Mouse (Mus musculus) left cerebral cortex, adult 9 months (tissue): Measurements from ENCODE around the gene Gm37240.

ENCODE experiments used
- DNase-seq, 2 experiments: peaks; one replicate each; pipeline ENCODE4 v3.0.0; 2022; ENCODE audit warnings: low spot score in 2 of 2

The Gm37240 gene

DNA sequence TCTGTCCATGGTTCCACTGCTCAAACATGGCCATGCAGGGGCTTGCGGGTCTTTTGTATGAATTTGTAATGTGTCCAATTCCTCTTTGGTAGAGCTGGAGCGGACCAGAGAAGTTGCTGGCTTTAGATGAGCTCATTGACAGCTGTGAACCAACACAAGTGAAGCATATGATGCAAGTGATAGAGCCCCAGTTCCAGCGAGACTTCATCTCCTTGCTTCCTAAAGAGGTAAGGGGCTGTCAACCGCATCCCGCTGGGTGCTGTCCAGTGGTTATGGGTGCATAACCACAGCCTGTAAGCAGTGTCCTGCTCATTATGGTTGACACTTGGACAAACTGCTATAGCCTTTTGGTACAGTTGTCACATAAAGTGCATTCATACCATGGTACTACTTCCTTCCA, 922.2 kb downstream of the Gm37240 start:
- no peak for DNase-seq

DNA sequence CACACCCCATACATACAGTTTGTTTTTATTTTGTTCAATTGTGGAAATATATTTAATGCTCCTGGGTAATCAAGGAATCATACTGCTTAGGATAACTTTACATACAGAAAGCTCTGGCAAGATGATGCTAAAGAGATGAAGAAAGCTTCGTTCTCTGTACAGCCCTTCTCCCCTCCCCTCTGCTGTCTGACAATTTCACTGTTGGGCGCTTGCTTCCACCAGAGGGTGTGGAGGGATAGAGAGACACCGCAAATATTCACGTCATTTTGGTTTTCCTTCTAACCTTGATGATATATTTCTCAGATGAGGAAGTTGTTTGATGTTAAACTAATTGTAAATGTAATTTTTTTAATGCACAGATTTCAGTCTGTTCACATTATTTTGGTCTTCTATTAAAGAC, 931.5 kb downstream of the Gm37240 start:
- DNase-seq = no peak

DNA sequence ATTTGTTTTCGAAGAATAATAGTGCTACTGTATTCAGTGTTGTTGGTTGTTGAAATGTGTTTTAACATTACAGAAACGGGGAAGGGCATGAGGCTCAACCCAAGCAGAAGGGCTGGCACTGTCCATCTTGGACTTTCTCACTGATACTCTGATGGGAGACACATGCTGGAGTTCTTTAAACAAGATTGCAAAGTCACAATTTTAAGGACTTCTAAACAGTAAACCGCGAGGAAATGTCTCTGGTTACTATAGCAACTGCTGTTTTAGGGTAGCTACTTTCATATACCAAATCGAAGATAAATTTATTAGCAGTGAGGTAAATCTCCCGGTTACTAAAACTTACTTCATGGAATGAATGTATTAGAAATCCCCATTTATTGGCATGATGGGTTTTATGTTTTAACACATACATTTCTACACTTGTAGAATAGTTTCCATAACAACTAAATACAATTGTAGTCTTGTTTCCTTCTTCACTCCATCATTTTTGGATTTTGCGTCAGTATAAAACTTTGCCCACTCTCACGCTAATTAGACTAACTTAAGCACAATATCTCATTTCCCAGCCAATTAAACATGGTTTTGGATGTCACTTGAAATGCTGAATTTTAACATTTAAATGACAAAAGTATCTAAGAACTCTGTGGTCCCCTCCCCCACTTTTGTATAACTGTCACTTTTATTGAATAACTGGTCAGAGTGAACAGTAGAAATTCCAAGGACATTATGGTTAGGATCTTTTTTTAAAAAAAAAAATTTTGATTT, 932.1 kb downstream of the Gm37240 start:
- no peak for DNase-seq

- no peak for DNase-seq
Observed at GRCm38 (mm10) chr3:84952585-84953187, 934.6 kb downstream of the Gm37240 start.

DNA sequence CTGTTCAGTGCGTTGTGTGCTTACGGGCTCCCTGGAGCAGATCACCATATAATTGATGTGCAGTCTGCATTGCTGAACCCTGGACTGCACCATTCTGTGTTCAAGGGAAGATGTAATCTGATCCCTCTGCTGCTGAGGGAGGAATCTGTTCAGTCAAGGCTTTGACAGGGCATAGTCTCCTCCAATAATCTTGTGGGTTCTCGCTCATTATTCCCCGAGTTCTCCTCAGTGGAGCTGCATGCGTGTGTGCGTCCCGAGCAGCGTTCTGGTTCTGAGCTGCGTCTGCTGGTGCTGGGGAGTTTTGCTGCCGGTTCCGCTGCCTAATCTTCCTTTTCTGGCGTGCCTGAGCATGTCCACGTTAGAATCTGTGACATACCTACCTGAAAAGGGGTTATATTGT, 935.2 kb downstream of the Gm37240 start:
- peak; percentile 79 to 87 for DNase-seq

GRCm38 (mm10) chr3:84951698-84952097, 935.6 kb downstream of the Gm37240 start:
- no peak for DNase-seq

DNA sequence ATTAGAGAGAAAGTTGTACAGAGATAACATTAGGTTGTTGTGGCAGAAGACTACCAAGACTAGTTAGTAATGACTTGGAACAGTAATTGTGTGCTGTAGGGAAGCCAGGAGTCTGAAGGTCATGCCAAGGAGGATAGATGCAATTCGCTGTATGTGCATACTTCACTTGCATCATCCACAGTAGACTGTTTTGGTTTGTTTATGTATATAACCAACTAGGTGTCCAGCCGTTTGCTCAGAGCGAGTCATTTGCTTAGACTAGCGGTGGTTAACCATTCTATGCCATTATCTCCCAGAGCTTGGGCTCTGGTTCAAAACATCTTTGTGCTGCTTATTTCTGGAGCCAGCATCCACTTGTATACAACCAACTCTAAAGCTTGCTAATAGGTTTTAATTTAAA, 937.9 kb downstream of the Gm37240 start:
- no peak for DNase-seq

DNA sequence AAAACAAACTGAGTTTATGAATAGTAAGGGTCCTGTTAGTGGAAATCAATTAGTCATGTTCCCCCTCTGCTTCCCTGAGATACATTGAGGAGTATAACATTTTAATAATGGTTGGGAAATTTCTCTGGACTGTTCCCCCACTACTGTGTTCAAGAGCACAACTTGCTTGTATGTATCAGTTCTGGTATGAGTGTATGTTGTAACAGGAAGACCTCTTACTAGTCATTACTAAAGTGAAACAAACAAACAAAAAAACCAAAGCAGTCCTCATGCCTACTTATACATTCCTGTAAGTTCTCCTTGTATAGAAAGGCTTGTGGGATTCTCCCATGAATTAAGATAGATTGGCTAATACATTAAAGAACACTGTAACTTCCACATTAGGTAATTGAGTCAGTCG, 940.9 kb downstream of the Gm37240 start:
- no peak for DNase-seq

DNA sequence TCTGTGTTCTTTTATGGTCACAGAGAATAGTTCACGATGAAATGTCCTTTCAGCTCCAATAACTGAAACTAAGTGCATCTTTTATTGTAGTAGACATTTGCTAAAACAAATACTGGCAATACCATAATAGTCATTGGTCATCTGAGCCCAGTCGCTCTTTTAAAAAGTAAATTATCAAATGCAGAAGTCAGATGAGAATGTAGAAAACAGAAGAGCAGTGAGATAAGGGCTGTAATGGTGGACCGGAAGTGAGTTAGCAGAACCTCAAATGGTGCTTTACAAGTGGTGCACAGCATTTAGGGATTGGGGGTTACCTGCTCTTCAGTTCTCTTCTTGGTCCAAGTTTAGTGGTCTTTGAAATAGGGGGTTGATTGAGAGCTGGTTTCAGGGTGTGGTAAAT, 942.4 kb downstream of the Gm37240 start:
- no peak for DNase-seq

DNA sequence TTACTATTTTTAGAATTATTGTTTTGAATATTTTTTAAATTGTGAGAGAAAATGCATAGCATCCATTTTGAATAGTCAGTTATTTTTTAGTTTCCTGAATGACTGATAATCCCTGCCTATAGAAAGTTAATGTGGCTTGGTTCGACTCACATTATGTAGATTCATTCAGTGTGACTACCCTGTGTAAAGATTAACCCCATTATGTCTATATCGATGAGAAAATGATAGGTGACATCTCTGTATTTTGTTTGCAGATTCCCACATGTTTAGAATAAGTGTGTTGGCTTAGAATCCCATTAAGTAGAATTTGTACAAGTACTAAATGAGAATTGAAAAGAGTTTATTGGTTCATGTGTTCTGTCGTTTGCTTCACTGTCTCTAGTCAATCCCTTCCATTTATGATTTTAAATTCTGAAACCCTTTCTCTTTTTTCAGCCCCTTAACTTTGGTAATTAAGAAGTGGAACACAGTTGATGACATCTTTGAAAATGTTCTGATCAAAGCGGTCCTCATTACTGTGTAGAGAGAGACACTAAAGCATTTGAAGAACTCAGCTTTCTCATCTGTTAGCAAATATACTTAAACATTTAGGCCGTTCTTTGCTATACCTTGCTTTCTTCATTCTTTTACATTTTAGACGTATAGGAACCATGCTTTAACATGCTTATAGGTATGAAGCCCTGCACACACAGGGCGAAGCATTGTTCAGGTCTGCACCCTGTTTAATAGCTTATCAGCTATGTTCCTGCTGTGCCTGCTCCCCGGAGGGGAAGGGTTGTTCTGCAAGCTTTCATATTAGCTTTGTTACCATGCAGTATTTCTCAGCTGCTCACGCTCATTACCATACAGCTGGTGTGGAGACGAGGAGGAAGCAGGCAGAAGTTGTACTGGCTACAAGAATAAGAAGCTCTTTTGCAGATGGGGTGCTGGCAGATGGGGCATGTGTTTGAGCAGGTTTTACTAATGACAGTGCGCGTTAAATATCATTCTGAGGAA, 949.7 kb downstream of the Gm37240 start:
- peak in 1 of 2 experiments; percentile 62 for DNase-seq

DNA sequence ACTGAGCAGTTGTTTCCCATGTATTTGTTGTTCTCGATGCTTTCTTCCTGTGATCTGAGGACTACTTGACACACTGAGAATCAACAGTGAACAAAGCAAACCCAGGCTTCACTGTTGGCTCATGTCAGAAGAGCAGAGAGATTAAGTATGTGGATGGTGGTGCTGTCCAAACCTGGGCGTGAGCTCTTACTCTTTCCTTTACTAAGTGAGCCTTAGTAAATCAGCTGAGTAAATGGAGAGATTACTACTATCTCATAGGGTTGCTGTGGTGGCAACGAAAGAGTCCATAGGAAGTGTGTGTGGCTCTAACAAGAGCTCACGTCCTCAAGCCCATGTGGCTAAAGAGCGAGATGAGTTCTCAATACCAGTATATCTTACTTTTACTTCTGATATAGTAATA, 950.4 kb downstream of the Gm37240 start:
- no peak for DNase-seq

DNA sequence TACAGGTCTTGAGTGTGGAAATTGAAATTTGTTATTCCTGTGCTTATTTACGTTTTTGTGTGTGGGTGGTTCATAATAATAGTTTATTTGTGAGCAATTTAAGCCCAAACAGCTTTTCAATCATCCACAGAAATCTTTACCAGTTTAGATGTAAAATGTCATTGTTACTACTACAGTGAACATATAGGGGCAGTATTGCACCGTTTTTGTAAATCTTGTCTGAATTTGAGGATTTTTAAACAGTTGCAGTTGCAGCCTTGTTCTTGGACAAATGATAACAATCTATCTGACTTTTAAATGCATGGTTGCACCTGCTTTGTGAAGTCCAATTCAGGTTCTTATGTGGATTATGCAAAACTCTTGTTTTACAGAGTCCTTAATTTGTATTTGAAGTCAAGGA, 951.1 kb downstream of the Gm37240 start:
- DNase-seq = no peak

GRCm38 (mm10) chr3:84935729-84936128, 951.6 kb downstream of the Gm37240 start:
- no peak for DNase-seq

DNA sequence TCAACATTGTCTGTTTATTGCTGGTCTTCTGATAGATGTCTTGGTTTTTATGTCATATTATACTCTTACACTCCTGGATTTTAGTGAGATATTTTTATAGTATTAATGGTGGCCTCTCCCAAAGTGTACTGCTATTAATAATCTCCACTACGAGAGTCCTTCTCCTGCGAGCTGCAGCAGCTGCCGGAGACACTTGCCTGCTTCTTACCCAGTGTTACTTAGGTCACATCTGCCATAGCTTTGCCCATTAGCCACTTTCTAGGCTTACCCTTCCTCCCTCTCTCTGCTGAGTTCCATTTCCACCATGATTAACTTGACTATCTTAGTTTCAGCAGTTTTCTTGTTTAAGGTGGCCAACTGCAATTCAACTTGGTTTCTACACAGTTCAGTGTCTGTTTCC, 956.6 kb downstream of the Gm37240 start:
- DNase-seq = no peak

DNA sequence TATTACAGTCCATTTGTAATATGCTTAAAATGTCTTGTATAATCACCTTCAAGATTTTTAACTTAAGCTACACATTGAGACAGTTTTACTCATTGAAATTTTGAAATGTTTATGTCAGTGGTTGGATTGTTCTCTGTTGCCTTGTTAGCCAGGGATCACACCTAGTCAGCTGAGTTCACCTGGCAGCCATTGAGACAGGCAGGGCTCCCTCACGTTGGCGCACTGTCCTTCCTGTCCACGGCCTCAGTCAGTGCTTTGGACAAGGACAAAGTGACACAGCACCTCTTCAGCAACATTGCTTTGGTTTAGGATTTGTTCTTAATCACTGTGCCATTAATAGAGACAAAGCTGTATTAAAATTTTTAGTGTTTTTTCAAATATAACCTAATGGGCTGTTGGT, 958.1 kb downstream of the Gm37240 start:
- DNase-seq = no peak

DNA sequence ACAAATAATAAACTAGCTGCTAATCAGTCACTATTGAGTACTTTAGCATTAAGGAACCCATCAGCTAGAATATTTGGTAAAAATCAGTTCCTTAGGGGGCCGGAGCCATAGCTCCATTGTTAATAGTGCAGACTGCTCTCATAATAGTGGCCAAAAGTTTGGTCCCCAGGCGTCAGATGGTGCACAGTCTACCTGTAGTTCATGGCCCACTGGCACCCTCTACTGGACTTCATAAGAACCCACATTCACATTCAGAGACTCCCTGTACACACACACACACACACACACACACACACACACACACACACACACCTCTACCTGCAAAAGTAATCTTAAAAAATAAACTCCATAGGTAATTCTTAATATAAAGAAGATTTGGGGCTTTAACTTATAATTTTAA, 959.4 kb downstream of the Gm37240 start:
- DNase-seq = no peak

DNA sequence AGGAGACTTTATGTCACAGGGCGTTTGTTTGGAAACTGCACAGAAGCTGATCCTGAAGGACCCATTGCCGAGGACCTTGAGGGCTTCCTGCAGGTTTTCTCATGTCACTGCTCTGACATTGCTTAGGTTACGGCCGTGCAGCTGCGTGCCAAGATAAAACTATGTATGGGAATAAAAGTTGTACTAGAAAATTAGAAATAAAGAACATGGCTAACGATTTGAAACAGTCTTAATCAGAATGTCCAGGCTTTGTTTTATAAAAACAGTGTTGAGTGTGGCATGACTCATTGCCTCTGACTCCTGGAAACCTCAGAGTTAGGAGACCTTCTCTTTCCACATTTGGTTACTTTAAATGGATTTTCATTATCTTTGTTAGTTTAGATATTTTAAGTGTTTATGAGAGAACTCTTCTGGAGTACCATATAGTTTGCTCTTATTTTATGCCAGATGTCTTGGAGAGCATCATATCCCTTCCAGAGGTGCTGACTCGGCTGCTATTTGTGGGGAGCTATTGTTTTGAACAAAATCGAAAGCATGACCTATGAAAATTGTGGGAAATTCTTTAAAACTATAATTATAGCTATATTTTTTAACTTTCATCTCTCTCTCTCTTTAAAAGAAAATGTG, 960.0 kb downstream of the Gm37240 start:
- DNase-seq = no peak

DNA sequence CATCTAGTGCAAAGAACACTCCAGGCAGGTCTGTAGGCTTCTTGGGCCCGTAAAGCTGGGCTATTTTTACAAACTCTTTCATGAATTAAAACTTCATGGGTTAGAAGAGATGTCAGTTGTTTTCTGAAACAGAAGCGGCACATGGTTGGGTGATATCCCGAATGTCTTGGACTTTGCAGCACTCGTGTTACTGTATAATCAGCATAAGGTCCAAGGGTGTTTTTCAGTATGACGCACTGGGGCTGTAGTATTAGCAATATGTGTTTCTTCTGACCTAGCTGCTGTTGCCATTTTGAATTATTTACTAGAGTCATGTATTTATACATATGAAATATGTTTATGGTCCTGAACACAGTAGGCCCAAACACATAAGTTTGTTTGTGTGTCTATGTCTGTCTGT, 961.2 kb downstream of the Gm37240 start:
- DNase-seq = no peak

DNA sequence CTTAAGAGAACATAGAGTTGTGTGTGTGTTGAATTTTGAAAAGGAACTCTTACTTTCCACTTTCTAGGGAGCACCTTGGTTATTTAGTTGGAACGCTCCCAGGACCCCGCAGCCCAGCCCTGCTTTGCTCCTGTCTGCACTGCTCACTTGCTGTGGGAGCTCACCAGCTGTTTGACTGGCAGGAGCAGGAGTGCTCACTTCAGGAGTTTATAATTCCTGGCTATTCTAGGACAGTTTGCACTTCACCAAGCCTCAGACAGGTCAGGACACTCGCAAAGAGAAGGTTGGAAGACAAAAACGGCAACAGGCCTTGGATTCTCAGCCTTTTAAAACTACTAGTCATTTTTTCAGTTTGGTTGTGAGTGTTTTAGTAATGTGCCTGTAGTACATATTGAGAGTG, 962.1 kb downstream of the Gm37240 start:
- no peak for DNase-seq

GRCm38 (mm10) chr3:84923670-84924069, 963.6 kb downstream of the Gm37240 start:
- no peak for DNase-seq

DNA sequence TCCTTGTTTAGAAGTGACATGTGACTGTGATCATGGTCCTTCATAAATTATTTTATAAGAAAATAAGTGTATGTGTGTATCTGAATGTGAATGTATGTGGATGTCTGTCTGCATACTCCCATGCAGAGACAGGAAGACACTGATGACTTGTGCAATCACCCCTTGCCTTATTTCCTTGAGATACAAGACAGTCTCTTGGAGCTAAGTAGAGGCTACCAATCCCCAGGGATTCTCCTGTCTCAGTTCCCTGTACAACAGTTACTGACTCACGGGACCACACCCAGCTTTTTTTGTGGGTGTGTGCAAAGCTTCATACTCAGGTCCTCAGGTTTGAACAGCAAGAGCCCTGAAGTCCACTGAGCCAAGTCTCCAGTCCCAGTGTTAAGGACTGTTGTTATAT, 964.1 kb downstream of the Gm37240 start:
- DNase-seq = no peak
